Mouse (Mus musculus) adrenal gland, adult (tissue): ENCODE measurements at regions not wholly inside any gene's neighbourhood (a gene's known extent, or its start where the extent isn't known, plus 50 kb on each side); places are given as distances from the start of the nearest gene placed in this dataset.
A peak's percentile ranks its signal among the peaks of the same experiment; 100 is the strongest.

ENCODE experiments used
- DNase-seq, 2 experiments: peaks; one replicate each; pipeline ENCODE4 v3.0.0; 2022 to 2023; ENCODE audit warnings: low spot score in 1 of 2; ENCODE audit not compliant: inconsistent age in 2 of 2

DNA sequence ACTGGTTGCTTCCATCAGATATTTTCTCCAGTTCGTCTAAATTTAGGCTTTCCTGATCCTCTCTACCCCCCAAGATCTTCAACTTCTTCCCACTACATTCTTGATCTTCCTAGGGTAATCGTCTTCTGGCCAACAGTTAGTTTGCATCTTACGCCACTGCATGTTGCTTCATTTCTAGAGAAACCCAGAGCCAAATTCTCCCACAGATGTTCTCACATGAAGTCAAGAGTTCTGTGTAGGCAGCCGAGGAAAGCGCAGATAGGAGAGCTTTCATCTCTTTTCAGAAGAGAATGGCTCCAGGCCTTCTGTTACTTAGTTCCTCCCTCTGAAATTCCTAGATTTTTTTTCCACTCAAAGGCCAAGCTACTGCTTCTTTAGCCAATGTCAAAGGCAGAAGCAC is 179.9 kb downstream of the Fgf10 start:
- peak in 1 of 2 experiments; percentile 18 for DNase-seq

DNA sequence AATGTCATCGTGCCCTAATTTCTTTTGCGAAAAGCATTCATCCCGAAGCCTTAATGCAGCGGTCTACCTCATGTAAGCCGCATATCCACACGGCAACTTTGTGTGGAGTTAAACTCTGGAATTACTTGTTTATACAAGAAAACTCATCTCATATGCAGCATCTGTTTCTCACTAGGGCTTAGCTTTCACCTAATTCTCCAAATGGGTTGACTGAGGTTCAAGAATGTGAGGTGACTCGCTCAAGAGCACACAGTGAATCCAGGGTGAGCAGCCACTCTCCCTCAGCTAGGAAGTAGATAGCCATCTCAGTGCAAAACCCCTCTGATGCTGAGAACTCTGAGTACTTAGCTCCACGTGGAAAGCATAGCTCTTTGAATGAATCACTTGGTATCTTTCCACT is 181.1 kb downstream of the Fgf10 start:
- DNase-seq, result no peak

DNA sequence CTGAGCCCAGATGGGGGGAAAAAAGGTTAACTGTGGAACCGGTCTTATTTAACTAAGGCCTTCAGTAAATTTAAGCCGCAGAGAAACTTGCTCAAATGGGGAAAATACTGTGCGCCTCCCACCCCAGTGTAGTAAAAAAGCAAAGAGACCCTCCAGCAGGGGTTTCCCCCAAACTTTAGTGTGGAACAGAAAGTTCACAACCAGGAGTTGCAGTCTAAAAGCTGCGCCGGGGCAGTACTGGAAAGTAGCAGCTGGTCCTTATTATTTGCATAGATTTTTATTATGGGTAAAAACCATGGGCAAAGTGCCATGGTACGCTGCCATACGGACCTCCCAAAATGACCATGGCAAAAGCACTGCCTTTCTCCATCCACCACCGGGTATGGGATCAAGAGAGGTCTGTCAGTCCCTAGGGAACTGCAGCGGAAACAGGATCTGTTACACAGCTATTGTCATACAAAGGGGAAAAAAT is 216.8 kb downstream of the Fgf10 start:
- DNase-seq, result no peak

DNA sequence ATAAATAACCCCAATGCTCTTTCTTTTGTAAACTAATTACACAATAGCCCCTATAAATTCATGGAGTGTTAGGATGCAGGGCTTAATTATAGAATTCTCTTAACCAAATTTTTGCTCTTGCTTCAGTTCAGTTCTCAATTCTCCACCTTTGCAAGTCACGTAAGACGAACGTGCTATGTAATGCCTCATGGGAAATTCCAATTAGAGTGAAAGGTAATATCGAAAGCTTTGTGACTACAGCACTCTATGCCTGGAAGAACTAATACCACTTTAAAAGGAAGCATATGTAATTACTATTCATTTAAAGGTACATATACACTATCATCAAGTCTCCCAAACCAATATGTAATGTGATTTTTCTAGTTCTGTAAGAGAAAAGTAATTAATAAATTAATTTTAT is 225.5 kb downstream of the Fgf10 start:
- no peak for DNase-seq

DNA sequence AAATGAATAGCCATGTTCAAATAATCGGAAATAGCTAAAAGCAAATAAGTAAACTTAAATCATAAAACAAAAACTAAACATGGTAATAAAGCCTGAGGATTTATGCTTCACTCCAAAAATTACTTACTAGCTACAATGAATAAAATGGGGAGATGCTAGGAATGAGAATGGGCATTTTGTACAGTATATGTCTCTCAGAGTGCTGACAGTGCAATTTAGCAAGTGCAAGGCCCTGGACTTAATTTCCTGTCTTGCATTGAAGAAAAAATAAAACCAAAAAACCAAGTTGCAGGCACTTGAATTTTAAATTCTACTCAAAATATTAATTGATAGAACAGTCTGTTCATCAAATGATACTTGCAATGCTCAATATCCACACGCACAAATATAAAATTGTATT is 232.4 kb downstream of the Fgf10 start:
- no peak for DNase-seq

DNA sequence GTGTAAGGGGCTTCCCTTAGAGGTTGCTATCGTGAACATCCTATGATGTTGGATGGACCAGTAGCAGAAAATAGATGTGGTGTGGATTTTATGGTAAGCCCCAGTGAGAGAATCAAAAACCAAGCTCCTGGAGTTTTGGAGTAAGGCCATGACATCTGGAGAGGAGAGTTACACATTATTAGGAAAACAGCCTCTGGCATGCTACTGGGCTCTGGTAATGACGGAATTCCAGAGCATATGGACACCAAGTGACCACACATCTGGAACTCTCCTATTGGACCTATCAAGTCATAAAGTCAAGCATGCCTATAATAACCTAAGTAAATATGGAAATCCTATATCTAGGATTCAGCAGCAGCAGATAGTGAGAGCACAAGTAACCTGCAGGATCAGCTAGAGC is 240.8 kb downstream of the Fgf10 start:
- no peak for DNase-seq

DNA sequence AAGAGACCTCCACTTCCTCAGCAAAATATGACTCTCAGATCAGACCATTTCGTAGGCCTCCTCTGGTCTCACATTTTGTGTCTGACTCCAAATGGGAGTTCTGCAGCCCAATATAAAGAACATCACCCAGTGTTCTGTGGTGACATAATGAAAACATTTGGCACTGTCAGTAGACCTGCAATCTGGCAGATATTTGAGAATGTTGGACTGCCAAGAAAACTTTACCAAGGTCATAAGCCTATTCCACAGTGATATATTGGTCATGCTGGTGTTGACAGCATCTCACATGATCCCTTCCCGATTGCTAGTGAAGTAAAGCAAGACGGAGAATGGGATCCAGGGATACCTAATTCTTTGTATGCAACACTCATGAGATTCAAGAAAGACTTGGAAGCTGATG is 271.2 kb downstream of the Fgf10 start:
- peak in 1 of 2 experiments; percentile 18 for DNase-seq

DNA sequence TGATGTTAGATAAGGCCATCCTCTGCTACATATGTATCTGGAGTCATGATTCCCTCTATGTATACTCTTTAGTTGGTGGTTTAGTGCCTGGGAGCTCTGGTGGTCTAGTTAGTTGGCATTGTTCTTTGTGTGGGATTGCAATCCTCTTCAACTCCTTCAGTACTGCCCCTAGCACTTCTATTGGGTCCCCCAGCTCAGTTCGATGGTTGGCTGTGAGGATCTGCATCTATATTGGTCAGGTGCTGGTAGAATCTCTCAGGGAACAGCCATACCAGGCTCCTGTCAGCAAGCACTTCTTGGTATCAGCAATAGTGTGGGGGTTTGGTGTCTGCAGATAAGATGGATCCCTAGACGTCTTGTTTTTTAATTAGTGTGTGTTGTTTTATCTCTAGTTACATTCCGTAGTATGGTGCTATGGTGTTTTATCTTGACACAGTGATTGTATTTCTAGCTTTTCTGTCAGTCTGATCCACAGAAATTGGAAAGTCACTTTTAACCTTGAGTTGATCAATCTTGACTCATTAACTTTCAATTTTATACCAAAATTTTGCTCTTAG is 296.6 kb downstream of the Fgf10 start:
- no peak for DNase-seq

DNA sequence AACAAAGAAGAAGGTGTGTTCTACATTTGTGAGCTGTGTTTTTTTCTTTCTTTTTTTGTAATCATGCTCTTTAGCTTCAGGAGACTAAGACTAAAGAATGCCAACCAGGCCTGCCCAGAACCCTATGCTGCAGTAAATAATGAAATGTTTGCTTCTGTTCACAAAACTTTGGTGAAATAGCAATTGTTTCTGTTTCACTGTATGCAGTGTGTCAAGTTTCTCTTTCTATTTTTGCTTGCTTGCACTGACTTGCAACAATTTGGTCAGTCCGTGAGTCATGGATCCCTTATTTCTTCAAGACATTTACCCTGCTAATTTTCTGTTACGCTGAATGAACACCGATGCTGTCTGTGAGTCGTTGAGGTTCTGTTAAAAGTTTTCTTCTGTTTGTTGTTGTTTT is 298.1 kb downstream of the Fgf10 start:
- DNase-seq, result no peak

DNA sequence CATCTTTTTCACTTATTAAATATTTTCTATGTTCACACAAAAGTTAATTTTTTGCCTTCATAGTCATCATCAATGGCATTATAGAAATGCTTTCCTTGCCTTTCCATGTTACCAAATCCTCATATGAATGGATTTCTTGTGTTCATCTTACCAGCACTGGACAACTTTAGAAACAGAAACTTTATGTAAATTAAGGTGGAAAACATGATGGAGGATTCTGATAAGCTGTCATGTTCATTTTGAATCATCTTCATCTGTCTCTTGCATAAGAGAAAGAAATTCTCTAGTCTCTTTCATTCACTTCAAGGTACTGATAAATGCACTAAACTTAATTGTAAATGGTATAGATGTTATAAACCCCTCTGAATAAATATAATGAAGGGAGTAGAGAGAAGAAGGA is 305.4 kb downstream of the Fgf10 start:
- DNase-seq, result no peak

DNA sequence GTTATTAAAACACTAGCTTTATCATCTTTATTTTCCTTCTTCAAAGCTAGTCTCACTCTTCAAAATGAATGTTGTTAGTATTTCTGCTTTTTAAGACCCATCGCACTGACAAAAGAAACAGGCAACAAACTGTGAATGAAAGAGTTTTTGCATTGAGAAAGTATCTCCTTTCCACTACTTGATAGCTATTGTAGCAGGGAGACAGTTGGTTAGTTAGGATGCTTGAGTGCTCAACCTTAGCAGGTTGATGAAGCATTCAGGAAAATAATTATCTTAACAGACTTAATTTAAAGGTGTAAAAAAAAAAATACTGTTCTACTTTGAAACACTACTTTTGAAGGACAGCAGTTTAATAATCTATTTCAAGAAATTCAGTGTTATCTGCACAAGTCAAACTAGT is 305.9 kb downstream of the Fgf10 start:
- no peak for DNase-seq

DNA sequence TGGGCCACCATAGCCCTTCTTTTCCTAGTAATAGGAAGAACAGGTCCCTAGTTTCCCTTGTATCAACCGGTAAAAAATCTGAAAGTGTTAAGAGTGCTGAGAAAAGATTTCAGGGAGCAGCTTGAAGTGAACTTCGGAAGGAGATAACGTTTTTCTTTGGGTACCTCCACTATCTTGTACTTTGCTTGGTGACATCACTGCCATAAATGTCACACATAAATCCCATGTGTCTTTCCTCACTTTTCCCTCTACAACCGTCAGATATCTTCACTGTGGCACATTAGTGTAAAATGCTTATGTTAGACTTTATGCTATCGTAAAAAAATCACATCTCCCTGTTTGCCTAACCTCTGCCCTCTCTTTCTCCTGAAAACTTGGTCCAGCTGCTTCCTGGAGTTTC is 309.9 kb downstream of the Fgf10 start:
- DNase-seq, result no peak

DNA sequence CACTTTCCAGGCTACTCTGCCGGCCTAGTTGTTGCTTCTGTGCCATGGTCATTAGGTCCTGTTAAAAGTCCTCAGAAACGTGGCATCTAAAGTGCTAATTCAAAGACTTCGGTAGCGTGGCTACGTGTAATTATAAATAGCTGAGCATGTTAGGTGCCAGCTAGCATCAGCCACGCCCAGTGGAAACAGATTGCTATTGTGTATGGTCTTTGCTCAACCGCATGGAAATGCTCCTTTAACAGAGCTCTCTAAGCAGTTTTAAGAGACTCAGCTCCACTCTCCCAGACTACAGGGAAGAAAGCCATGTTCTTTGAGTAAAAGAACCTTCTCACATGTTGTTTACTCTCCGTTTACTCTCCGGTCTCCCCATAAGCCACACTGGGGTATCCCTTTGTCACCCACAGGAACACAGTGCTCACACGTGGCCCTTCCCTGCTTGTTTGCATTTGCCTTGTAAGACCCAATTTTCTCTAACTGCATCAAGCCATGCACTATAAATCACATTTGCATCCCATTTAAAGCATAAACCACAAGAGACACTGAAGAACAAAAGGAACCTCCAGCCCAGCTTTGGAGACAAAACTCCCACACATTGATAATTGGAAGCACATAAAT is 311.7 kb downstream of the Fgf10 start:
- DNase-seq, result no peak

DNA sequence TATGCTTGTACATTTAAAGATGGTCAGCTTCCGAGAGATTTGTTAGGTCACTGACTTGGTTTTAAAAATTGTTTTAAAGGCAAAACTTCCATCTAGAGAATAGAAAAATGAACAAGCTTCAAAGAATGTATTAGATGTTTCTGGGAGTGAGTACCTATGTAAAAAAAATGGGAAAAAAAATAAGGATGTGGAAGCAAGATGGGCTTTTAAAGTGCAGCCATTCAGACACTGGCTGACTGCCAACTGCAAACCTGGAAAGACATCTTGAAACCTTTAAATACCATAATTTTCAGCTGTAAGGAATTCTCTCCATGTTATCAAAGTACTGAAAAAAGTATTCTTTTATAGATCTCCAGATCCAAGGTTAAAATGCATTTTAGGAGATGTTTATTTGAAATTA is 315.7 kb downstream of the Fgf10 start:
- DNase-seq, result no peak

DNA sequence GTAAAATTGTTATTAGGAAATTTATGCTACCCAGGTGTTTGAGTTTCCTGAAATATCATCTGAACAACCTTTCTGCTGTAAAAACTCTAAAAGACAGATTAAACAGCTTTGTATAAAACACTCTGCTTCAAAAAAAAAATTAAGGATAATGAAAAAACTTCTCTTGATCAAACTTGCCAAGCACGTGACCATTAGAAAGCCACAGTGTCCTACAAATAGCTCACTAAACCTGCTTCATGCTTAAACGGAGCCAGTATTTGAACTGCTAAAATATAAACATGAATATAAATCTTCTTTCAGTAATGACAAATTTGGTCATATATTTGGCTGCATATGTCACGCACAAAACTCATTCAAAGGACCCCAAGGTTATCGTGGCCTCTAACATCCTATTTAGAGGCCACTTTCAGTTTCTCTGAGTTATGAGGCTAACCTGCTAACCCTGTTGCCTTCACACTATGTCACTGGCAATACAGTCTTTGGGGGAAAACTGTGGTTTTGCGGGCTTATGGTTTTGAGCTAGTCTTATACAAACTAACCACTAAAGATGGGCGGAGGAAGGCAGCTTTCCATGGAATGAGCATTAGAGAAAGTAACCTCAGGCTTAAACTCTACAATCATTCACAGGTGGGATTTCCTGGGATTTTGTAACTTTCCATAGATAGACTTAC is 355.8 kb downstream of the Fgf10 start:
- peak in 1 of 2 experiments; percentile 19 for DNase-seq

DNA sequence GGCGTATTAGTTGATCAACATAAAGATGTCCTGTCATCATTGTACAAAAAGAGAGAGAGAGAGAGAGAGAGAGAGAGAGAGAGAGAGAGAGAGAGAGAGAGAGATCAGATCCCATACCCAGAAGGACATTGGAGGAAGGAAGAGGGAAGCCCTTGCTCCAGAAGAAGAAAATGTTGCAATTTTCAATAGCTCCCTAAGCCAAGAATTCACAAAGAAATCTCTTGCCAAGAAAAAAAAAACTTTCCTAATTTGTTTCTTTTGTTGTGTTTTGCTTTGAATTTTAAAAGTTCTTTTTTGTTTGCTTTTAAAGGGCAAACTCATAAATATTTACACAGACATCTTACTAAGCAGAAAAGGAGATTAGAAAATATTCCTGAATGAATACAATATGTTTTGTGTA is 370.0 kb downstream of the Fgf10 start:
- DNase-seq, result no peak

DNA sequence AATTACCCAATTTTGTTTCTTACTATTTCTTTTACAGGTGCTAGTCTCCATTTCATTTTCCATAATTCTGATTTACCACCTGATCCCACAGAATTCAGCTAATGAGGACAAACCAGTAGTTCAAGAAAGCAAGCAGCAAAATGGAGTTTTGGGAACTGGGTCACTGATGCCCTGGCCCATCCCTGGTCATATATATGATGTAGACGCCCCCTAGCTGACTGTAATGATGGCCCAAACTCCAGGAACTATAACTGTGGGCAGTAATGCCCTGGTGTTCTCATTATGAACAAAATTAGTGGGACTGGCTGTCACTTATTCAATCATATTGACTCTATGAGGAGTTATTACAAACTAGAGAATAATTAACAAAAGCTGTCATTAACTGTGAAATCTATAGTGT is 375.5 kb downstream of the Fgf10 start:
- DNase-seq, result no peak

DNA sequence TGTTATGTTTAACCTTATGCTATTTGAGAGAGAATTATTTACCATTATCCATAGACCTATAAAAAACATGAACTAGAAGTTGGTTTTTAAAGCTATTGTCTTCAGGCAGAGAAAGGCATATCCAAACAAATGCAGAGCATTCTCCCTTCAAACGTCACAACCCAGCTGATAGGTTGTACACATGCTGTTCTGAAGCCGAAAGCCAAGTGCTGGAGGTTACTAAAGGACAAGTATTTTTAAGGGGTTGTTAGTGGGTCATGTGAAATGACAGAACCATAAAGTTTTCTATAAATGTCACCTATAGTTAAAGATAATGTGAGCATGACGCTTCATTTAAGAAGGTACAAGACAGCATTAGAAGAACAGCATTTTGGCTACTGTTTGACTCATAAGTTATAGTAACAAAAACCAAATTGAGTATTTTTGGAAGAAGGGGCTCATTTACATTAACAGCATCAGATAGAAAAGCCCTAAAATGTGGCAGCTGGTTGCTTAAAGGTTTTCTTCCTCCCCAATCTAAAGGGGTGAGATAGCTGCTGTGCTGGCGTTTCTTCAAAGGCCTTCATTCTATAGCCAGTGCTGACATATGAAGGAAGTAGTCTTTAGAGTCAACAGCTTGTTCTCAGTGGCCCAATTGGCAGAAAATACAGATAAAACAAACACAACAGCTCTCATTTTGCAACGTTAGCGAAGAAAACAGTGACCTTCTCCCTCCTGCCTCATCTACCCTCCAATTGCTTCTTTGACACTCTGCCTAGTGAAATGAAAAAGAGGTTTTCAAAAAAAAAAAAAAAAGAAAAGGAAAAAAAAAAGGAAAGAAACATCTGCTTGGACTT is 359.4 kb upstream of the Paip1 start:
- DNase-seq, result no peak

DNA sequence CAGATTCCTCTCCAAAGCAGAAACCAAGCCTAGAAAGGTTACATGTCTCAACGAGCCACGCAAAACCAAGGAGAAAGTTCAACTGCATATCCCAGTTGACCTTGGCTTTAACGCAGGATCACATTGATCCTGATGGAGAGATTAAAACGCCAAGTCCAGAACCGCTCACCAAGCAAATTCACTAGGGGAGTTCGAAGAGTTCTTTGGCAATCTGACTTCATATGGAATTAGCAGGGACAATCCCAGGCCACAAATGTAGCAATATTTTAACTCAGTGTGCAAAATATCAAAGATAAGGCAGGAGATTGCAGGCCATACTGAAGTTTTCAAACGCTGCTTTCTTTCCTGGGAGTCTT is 358.8 kb upstream of the Paip1 start:
- DNase-seq, result no peak

DNA sequence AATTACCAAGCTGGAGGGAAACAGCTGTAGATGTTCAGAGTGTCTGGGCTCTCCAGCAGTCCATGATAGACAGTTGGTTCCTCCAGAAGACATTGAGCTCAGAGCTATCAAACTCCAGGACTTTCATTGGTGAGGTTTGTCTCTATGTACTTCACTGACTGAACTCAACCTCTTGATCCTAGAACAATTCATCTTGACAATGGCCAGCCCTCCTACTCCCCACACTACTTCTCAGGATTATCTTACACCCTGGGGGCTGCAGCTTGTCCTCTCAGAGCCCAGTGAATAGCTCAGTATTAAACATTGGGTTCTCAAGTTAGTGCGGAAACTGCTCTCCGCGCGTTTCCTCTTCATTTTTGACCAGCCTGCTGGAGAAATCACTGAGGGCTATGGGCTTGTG is 349.2 kb upstream of the Paip1 start:
- no peak for DNase-seq

DNA sequence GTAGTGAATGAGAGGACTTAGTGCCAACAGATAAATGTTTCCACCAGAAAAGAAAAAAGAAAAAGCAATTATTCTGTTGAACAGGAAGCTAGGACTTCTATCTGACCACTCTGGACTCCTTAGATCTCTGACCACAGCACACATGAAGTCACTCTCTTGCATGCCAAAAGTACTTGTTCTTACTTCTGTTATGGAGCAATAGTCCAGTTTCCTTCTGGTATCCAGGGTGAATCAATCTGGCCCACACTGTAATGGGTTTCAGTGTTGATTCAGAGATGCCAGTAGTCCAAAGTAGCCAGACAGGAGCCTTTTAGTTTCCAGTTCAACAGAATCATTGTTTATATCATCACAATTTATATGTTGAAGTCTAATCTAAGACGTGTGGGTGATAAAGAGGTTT is 346.7 kb upstream of the Paip1 start:
- DNase-seq, result no peak

DNA sequence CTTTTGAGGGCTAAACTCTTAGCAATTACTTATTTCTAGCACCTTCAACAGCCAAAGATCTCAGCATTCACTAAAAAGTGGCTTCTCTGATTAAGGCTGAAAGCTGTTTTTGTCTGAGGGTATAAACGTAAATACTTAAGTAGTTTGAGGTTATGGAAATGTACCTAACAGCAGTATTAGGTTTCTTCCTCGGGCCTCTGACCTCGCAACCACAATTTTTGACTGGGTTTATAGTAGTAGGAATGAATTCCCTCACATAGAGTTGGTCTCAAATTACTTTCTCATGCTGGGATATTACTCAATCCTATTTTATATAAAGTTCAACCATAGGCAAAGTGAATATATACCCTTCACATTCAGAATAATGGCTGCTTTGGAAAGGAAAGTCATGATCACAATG is 310.5 kb upstream of the Paip1 start:
- DNase-seq, result no peak
